ENCODE assay signal across 8 mouse cellular contexts in genomic region chr5:149428810-149429255, GRCm38 (mm10). TPM values are rescaled to one million over a fixed set of nuclear protein-coding genes. Genes with fewer than 3 reads are reported as not detected.
DNase-seq lines count a peak whose midpoint lies in the region; ATAC-seq and TF ChIP-seq lines count a peak whose summit lies in the region.

No protein-coding gene starts in this region.

- no peak for TF ChIP-seq CTCF in bone marrow, adult 2 months (IDR thresholded peaks at IDR 0.05; ENCODE audit: control insufficient read depth, insufficient read depth, low read length)
- TF ChIP-seq CTCF in stomach, postnatal 0 days (IDR thresholded peaks at IDR 0.05; ENCODE audit: low read depth) = 0 out of 2 replicates have a peak, but pooled peaks have one; percentile 6

- H3K27me3 ChIP-seq in forebrain, embryonic 12.5 days = no peaks in the 10 kb centered on the region
- no peaks in the 10 kb centered on the region for H3K27me3 ChIP-seq in stomach, postnatal 0 days (ENCODE audit: control insufficient read depth, insufficient read depth, low read length)

- TF ChIP-seq EP300 in stomach, postnatal 0 days (optimal IDR thresholded peaks at IDR 0.05) = no peak

- no peak for TF ChIP-seq POLR2A in bone marrow, adult 2 months (IDR thresholded peaks at IDR 0.05; ENCODE audit: borderline replicate concordance, control insufficient read depth, low read depth, low read length)

- H3K9ac ChIP-seq in forebrain, embryonic 12.5 days = 0 out of 2 replicates have a peak overlapping the region, but pooled peaks have one; percentile 17
- peak overlapping the region; percentile 13; the same call in 1 of the 2 replicates for H3K9ac ChIP-seq in stomach, postnatal 0 days (ENCODE audit: low read length)

- intact Hi-C loops in heart, postnatal 36 days (cut with DNase I) = no loop called here

- no peaks in the 10 kb centered on the region for H3K36me3 ChIP-seq in forebrain, embryonic 12.5 days (replicated peaks)
- H3K36me3 ChIP-seq in stomach, postnatal 0 days (ENCODE audit: control insufficient read depth, insufficient read depth, low read length) = no peaks in the 10 kb centered on the region

- peak; percentile 34 for DNase-seq in A20 (ENCODE audit: low read depth, low spot score)
- peak; percentile 46 to 59 for DNase-seq in heart, postnatal 36 days
- peak; percentile 77 to 86 for DNase-seq in kidney, postnatal 25 days
- peak; percentile 93 for DNase-seq in stomach, postnatal 0 days (ENCODE audit: low spot score)
- DNase-seq in layer of hippocampus, postnatal 36 days = no peak

- 8% methylated on average over 2 of the region's 2 CpGs for WGBS in bone marrow, adult 2 months
- 29% methylated on average over 2 of the region's 2 CpGs for WGBS in forebrain, embryonic 12.5 days
- 23% methylated on average over 2 of the region's 2 CpGs for WGBS in stomach, postnatal 0 days

- H3K4me3 ChIP-seq in bone marrow, adult 2 months (replicated peaks; ENCODE audit: control insufficient read depth, low read depth, low read length) = no peak overlapping the region
- H3K4me3 ChIP-seq in forebrain, embryonic 12.5 days (replicated peaks) = no peak overlapping the region
- H3K4me3 ChIP-seq in stomach, postnatal 0 days (ENCODE audit: low read depth, low read length) = no peak overlapping the region

- no peaks in the 10 kb centered on the region for H3K9me3 ChIP-seq in forebrain, embryonic 12.5 days
- no peaks in the 10 kb centered on the region for H3K9me3 ChIP-seq in stomach, postnatal 0 days (ENCODE audit: control insufficient read depth, low read length)

- peak; percentile 51; the same call in 1 of the 2 replicates for ATAC-seq in forebrain, embryonic 12.5 days (ENCODE audit: low FRiP score)
- peak; percentile 76 for ATAC-seq in megakaryocyte progenitor cell, adult 5-6 weeks (replicated peaks; ENCODE audit: poor library complexity)
- ATAC-seq in stomach, postnatal 0 days (ENCODE audit: low FRiP score, low TSS enrichment) = peak; percentile 89

- peaks cover 2% of the 10 kb centered on the region; the same call in 1 of the 2 replicates for H3K4me1 ChIP-seq in bone marrow, adult 2 months (ENCODE audit: control insufficient read depth, insufficient read depth, low read length)
- peaks cover 14% of the 10 kb centered on the region for H3K4me1 ChIP-seq in forebrain, embryonic 12.5 days
- peaks cover 4% of the 10 kb centered on the region; the same call in 1 of the 2 replicates for H3K4me1 ChIP-seq in stomach, postnatal 0 days (replicated peaks; ENCODE audit: control insufficient read depth, insufficient read depth)

- peak overlapping the region; percentile 58 for H3K27ac ChIP-seq in bone marrow, adult 2 months (ENCODE audit: control insufficient read depth, insufficient read depth, low read depth, low read length, poor library complexity)
- H3K27ac ChIP-seq in forebrain, embryonic 12.5 days = peak overlapping the region; percentile 85
- H3K27ac ChIP-seq in stomach, postnatal 0 days (replicated peaks) = peak overlapping the region; percentile 79

- H3K4me2 ChIP-seq in forebrain, embryonic 12.5 days = peak overlapping the region; percentile 29; the same call in 1 of the 2 replicates
- H3K4me2 ChIP-seq in stomach, postnatal 0 days (replicated peaks; ENCODE audit: low read depth) = no peak overlapping the region

RNA-seq across cellular contexts. Expression of gene Tex26, which starts 10.6 kb away (rescaled TPM):
- polyA plus RNA-seq in bone marrow, adult 2 months (2011; ENCODE audit: insufficient read depth, insufficient read length, low replicate concordance, missing spikeins) = not detected in 2 replicates
- polyA plus RNA-seq in forebrain, embryonic 12.5 days (2016; fragmentation: Nextera tagmentation; extraction: Ambion mirVana) = 2.0 and 2.9 TPM in 2 replicates
- total RNA-seq in heart, postnatal 36 days (2021) = not detected
- total RNA-seq in megakaryocyte progenitor cell, adult 5-6 weeks (2015) = not detected in 2 replicates
- total RNA-seq in megakaryocyte progenitor cell, adult 5-6 weeks (2017) = not detected in 2 replicates
- 0.27 and 0.61 TPM in 2 replicates for polyA plus RNA-seq in stomach, postnatal 0 days (2015; fragmentation: Nextera tagmentation; extraction: Ambion mirVana)
- under 1 TPM; 0.30 to 0.73 TPM for total RNA-seq in layer of hippocampus, postnatal 36 days (2021)

RNA-seq across cellular contexts. Expression of gene Medag, which starts 17.3 kb away (rescaled TPM):
- 1.9 TPM in 1 of 2 replicates, not detected in the other for polyA plus RNA-seq in bone marrow, adult 2 months (2011; ENCODE audit: insufficient read depth, insufficient read length, low replicate concordance, missing spikeins)
- 1.2 and 1.3 TPM in 2 replicates for polyA plus RNA-seq in forebrain, embryonic 12.5 days (2016; fragmentation: Nextera tagmentation; extraction: Ambion mirVana)
- 10 to 100 TPM; 15.3 to 20.8 TPM for total RNA-seq in heart, postnatal 36 days (2021)
- 0.07 TPM in 1 of 2 replicates, not detected in the other for total RNA-seq in megakaryocyte progenitor cell, adult 5-6 weeks (2015)
- total RNA-seq in megakaryocyte progenitor cell, adult 5-6 weeks (2017) = not detected in 2 replicates
- polyA plus RNA-seq in stomach, postnatal 0 days (2015; fragmentation: Nextera tagmentation; extraction: Ambion mirVana) = 3.4 and 4.1 TPM in 2 replicates
- total RNA-seq in layer of hippocampus, postnatal 36 days (2021) = 1 to 10 TPM; 2.8 to 3.2 TPM

Comparison
In these comparisons a context has a peak if more than half of its experiments do, and no peak if none do; other contexts are left out.
1. DNase-seq: peak in A20 (single experiment), heart, postnatal 36 days (2 of 2), kidney, postnatal 25 days (2 of 2) and stomach, postnatal 0 days (single experiment); none in layer of hippocampus, postnatal 36 days (0 of 2).
2. Peak in every context shown above with its lines, with median percentiles within 50 percentile points of each other: H3K27ac ChIP-seq and ATAC-seq.